Mouse (Mus musculus) mature B cell (primary cell): ENCODE data around the gene Rora.

Experiments
- in situ Hi-C: fragments of 300-500 bp; cut with MboI; formaldehyde crosslinking; loops from 2 replicates; pipeline ENCODE4 v1.14.3; 2019

Gene Rora

DNA sequence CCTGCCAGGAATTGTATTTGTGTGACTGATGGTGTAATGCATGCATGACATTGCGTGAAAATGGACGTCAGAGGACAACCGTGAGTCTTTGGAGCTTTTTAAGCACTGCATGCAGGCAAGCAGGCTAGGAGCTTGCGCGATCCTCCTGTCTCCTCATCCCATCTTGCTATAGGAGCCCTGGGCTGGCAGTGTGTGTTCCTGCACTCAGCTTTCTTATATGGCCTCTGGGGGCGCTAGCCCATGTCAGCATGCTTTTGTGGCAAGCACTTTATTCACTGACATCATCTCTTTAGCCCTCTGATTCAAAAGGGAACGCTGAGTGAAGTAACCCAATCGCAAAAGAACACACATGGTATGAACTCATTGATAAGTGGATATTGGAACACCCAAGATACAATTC is 105.7 kb downstream of the Rora start:
- in situ Hi-C loops: no loop called here

DNA sequence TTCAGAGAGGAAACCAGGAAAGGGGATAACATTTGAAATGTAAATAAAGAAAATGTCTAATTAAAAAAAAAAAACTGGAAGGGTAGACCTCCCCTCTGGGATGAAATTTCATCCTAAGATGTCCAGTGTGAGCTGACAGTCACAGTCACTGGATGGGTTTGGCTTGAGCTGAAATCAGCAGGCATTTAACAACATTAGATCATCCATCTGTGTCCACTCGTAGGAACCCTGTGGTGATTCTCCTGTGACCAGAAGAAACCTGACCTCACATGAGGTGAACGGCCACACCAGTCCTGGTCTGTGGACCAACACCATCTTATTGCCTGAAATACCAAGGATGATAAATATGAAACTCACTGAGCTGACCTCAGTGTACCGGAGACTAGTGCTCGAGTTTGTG is 106.7 kb downstream of the Rora start:
- in situ Hi-C loops: no loop called here

- in situ Hi-C loops: no loop called here
Measured at GRCm38 (mm10) chr9:68760876-68761275, 107.3 kb downstream of the Rora start.

GRCm38 (mm10) chr9:68761672-68762071 is 108.1 kb downstream of the Rora start:
- in situ Hi-C loops: no loop called here

- in situ Hi-C loops: no loop called here
Measured at GRCm38 (mm10) chr9:68765595-68765994, 112.0 kb downstream of the Rora start.

DNA sequence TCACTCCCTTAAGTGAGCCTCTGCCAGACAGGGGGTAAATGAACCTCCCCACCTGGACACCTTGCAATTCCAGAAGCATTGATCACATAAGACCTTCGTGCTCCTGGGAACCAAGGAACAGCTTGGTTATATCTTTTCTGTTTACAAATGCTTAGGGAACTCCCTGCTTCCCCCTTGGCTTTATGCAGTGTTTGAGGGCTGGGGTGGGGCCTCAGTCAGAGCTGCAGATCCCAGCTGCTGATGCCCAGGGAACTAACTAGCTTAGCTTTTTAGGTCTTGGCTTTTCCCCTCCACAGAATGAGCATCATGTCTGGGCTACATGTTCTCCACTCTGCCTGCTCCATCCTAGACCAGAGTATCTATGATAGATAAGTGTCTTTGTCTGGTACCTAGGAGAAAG is 116.1 kb downstream of the Rora start:
- in situ Hi-C loops: no loop called here

DNA sequence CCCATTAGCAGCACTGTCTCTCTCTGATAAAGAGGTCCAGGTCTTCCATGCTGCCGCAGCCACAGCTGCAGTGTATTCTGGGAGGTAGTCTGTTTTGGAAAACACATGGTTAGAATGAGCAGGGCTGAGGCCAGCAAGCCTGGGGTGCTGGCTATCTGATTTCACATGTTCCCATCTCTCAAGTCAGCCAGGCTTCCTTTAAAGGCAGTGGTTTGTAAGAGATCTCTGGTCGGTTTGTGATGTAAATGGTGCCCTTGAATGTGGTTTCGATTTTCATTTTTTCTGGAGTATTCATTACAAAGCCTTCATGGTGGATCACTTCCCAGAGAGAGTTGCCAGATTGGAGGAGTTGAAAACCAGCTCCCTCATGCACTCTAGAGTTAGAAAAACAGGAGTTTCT is 117.8 kb downstream of the Rora start:
- in situ Hi-C loops: no loop called here

DNA sequence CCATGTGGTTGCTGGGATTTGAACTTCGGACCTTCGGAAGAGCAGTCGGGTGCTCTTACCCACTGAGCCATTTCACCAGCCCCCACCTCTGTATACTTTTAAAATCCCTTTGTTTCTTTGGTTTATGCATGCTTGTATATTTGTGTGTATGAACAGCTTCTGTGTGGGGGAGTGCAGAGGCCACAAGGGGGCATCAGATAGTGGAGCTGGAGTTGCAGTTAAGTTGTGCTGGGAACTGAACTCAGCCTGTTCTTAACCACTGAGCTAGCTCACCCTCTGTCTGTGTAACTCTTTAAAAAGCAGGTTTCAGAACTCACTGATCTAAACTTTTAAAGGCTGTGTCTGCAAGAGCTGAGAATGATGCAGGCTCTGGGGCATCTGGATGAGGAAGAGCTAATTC is 120.2 kb downstream of the Rora start:
- in situ Hi-C loops: no loop called here

DNA sequence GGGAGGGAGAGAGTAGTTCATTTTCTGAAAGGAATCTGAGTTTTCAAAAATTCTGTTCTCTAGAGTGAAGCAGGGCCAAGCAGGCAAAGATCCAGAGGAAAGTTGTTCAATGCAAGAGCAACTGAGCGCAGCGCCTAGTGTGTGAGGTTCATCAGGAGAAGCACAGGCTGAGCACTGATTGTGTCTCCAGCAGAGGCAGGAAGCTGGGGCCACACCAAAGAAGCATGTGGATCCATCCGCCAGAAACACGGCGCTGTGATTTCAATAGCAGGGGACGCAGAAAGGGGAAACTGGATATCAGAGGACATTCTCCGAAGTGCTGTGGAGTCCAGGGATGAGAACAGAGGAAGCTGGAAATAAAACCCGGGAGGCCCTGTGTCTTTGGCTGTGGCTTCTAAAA is 128.4 kb downstream of the Rora start:
- in situ Hi-C loops: no loop called here

- in situ Hi-C loops: no loop called here
Measured at GRCm38 (mm10) chr9:68782604-68783003, 129.0 kb downstream of the Rora start.

DNA sequence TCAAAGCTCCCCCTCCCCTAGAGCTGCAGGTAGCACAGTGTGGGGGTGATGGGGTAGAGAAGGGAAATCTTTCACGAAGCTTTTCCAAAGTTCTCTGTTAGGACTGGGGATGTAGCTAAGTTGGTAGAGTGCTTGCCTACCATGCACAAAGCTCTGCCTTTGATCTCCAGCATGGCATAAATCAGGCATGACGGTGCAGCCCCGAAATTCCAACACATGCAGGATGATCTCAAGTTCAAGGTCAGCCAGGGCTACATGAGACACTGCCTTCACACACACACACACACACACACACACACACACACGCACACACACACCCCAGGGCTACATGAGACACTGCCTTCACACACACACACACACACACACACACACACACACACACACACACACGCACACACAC is 129.7 kb downstream of the Rora start:
- in situ Hi-C loops: no loop called here

DNA sequence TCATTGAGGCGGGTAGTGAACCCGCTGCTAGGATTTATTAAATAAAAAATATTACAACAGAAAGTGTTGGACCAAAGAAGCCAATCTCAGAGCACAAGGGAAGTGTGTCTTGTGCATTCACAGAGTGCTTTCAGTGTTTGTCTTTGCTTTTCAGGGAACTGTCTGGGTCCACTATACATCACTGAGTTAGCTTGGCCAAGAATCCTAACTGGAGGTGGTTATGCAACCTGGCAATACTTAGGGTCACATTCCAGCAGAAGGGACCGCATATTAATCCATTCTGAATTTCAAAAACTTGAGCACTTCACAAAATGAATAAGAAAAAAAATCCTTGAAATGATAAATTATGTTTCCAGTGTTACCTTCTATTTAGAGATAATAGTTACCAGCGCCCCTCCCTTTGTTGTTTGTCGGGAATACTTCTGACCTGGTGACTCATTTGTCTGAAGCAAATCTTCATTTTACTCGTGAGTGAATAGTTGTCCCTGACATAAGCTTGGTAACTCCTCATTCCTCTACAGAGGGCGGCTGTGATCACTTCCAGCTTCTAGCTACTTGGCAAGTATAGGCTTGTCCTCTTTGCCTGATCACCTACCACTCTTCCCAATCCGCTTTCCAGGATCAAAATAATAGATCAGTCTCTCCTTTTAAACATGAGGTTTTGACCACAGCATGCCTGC is 133.2 kb downstream of the Rora start:
- in situ Hi-C loops: no loop called here

DNA sequence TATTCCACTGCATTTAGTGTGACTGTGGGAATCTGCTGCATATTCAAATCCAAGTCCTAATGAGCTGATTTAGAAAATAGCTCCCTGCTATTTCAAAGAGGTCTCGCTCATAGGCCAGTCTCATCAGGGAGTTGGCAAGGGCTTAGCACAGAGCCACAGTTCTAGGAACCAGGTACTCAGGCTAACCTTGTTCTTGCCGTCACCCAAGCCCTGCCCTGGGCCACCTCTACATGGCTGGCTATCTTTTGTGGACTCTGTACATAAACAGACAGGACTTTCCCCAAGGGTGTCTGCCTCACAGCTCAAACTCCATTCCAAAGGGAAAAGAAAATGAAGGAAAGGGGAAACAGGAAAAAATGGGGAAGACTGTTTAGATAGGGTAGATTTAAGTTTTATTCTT is 134.1 kb downstream of the Rora start:
- in situ Hi-C loops: no loop called here

GRCm38 (mm10) chr9:68790922-68791321 is 137.3 kb downstream of the Rora start:
- in situ Hi-C loops: no loop called here

GRCm38 (mm10) chr9:68791982-68792540 is 138.5 kb downstream of the Rora start:
- in situ Hi-C loops: no loop called here

GRCm38 (mm10) chr9:68795314-68795713 is 141.7 kb downstream of the Rora start:
- in situ Hi-C loops: no loop called here

- in situ Hi-C loops: no loop called here
Measured at GRCm38 (mm10) chr9:68798221-68798620, 144.6 kb downstream of the Rora start.

DNA sequence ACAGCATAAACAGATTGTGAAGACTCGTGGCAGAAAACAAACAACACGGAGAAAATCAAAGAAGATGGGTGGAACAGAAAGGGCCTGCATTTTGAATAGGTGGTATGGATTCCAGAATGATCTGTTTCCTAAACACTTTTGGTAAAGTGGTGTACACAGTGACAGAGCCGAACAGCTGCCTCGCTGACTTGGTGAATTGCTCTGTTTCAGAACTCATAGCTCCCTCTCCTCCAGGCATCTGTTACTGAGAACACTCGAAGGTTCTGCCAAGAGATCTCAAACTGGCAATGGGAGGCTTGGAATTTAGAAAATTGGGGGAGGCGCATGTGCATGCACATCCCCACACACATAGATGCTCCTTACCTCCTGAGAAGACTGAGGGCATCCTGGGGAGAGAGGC is 145.5 kb downstream of the Rora start:
- in situ Hi-C loops: no loop called here

- in situ Hi-C loops: no loop called here
Measured at GRCm38 (mm10) chr9:68804229-68804628, 150.6 kb downstream of the Rora start.

DNA sequence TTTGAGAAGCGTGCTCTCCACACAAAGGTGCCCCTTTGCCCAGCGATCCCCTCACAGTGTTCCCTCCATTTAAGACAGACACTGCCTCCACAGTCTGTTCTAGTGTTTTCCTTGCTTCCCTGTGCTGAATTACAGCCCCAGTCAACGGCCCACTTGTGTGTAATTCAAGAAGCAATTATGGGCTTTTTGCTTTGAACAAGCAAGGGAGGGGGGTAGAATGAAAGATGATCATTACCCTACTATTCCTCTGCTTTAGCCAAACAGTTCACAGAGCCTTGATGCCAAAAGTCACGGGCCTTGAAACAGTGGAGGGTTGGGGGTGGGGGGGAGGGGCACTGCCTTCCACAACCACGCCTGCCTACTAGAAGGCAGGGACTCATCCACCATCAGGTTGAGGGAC is 152.2 kb downstream of the Rora start:
- in situ Hi-C loops: no loop called here

DNA sequence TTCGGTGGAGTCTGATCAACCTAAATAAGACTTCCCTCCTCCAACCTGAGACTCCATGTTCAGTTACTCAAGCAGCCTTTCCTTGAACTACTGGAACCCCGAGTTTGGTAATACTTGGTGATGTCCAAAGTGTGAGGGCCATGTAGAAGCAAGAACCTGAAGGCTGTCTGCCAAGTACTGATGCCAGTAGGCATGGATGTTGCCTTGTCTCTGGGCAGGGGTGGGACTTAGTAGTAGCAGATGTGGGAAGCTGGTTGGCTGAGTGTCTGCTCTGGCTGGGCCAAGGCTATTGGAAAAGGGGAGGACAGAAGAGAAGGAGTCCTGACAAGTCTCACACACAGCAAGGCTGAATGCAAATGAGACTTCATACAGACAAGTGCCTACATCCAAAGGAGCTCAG is 154.1 kb downstream of the Rora start:
- in situ Hi-C loops: no loop called here

DNA sequence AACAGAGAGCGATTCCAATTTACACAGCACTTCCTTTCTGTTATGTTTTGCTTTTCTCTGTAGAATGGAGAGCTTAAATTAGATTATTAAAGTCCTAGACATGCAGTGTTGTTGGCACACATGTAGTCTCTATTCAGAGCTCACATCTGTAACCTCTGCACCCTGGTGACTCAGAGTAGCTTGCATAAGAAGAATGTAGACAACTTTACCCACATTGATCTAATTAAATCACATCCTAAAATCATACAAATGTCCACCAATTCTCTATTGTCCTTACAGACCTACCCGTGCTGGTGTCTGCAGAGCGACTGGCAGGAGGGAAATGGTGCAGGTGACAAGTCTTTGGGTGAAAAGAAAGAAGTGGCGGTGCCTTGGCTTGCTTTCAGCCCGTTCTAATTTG is 155.9 kb downstream of the Rora start:
- in situ Hi-C loops: no loop called here

DNA sequence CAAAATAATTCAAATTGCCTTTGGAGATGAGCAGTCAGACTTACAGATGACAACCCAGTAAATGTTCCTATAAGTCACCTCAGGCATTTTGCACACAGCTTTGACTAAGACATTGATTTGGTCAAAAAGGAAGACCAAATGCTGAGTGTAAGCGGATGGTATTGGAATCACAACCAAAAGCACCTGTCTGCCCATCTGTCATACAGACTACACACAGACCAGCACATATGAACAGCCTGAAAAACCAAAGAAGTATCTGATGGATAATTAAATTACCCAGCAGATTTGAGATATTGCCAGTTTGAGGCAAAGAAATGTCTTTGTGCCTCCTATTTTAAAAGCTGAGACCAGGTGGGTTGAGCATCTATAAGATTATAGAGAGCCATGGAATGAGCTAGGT is 161.1 kb downstream of the Rora start:
- in situ Hi-C loops: no loop called here

DNA sequence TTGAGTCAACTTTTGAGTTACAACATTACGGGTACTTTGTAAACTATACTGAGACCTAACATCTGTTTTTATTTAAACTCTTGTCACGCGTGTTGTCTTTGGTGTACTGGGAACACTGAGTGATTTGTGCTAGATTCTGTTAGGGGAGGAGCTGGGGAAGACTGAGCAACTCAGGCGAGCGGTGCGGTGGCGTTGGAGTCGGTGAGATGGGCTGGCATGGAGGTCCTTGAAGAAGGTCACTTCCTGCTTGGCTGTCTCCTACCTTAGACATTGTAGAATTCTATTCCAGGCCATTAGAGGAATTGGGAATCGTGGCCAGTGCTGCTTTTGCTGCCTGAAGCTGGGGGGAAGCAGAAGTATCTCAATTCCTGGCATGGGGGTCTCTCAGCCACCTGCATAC is 162.3 kb downstream of the Rora start:
- in situ Hi-C loops: no loop called here
